Mouse (Mus musculus) monocyte, adult 5-6 weeks (primary cell): ENCODE results near the gene Foxc1. TPM values are rescaled to one million over a fixed set of nuclear protein-coding genes. Genes with fewer than 3 reads are reported as not detected.

Experiments used
- ATAC-seq: fragments of 153-309, 156-312 bp; replicated peaks from 2 replicates; pipeline ENCODE4 v1.8.0; 2017; ENCODE audit warnings: mild to moderate bottlenecking; ENCODE audit not compliant: low TSS enrichment, insufficient number of reproducible peaks, severe bottlenecking, poor library complexity, low FRiP score
- total RNA-seq: library from RNA; stranded (forward); fragments of 200-1000, 200-491, 200-594 nt; gene quantifications from 3 replicates; pipeline ENCODE4 v1.2.3, GENCODE M21; 2017

The Foxc1 gene
- total RNA-seq, 1 experiment from 2014 or later = not detected

GRCm38 (mm10) chr13:31803166-31804093, 3.0 kb upstream of the Foxc1 start:
- no peak for ATAC-seq

GRCm38 (mm10) chr13:31804571-31804970, 1.9 kb upstream of the Foxc1 start:
- no peak for ATAC-seq

- no peak for ATAC-seq
Observed at GRCm38 (mm10) chr13:31805831-31806427, 504 bp upstream of the Foxc1 start.

- no peak for ATAC-seq
Observed at GRCm38 (mm10) chr13:31806890-31807735, 680 bp downstream of the Foxc1 start.

GRCm38 (mm10) chr13:31807736-31808115, 1.3 kb downstream of the Foxc1 start:
- no peak for ATAC-seq

GRCm38 (mm10) chr13:31808116-31808803, 1.8 kb downstream of the Foxc1 start:
- ATAC-seq = no peak

- no peak for ATAC-seq
Observed at GRCm38 (mm10) chr13:31808804-31809420, 2.5 kb downstream of the Foxc1 start.

- ATAC-seq = no peak
Observed at GRCm38 (mm10) chr13:31809701-31810100, 3.3 kb downstream of the Foxc1 start.

GRCm38 (mm10) chr13:31810375-31810692, 3.9 kb downstream of the Foxc1 start:
- no peak for ATAC-seq

GRCm38 (mm10) chr13:31810693-31811541, 4.5 kb downstream of the Foxc1 start:
- no peak for ATAC-seq

GRCm38 (mm10) chr13:31811542-31812021, 5.1 kb downstream of the Foxc1 start:
- no peak for ATAC-seq

GRCm38 (mm10) chr13:31812701-31813100, 6.3 kb downstream of the Foxc1 start:
- no peak for ATAC-seq

- no peak for ATAC-seq
Observed at GRCm38 (mm10) chr13:31815383-31816003, 9.1 kb downstream of the Foxc1 start.

GRCm38 (mm10) chr13:31818337-31818736, 11.9 kb downstream of the Foxc1 start:
- ATAC-seq = no peak

GRCm38 (mm10) chr13:31819664-31820405, 13.4 kb downstream of the Foxc1 start:
- ATAC-seq = no peak

GRCm38 (mm10) chr13:31820587-31821017, 14.2 kb downstream of the Foxc1 start:
- no peak for ATAC-seq
